19 mouse cellular contexts compared by ENCODE assay signal in genomic region chr16:95421235-95421886, GRCm38 (mm10).
A peak's percentile ranks its signal among the peaks of the same experiment; 100 is the strongest.
DNase-seq lines count a peak whose midpoint lies in the region; ATAC-seq lines count a peak whose summit lies in the region.
"Had no signal": no experiment of that assay in that cellular context is flagged by ENCODE, and none has a peak within 500 bp of the region (broad histone marks: within the 10 kb centered on the region; RNA-seq: fewer than 3 reads in every experiment).

No protein-coding gene starts in this region.

- DNase-seq in frontal cortex, postnatal 14 days (ENCODE audit: low spot score in 2 of 2): no peak
- no peak for DNase-seq in midbrain, embryonic 10.5 days (ENCODE audit: low spot score)
- peak; percentile 40 for DNase-seq in embryonic facial prominence, embryonic 14.5 days (ENCODE audit: low spot score)
- DNase-seq in splenic B cell, adult 2 months (ENCODE audit: low read depth, low spot score): peak; percentile 26
- DNase-seq in cerebellum, postnatal 36 days: no peak
- DNase-seq in gastrocnemius, adult 18-20 months (ENCODE audit: low spot score): no peak
- DNase-seq: adrenal gland, postnatal 14 days; B cell, adult 2 months; cerebellum, adult 9-10 months; gastrocnemius, postnatal 36 days; kidney, adult 9 months; kidney, postnatal 4 days; lung, postnatal 14 days had no signal

- WGBS in midbrain, embryonic 12.5 days: 30% methylated on average over 7 of the region's 7 CpGs
- WGBS in midbrain, embryonic 10.5 days: 42% methylated on average over 7 of the region's 7 CpGs
- 62% methylated on average over 7 of the region's 7 CpGs for WGBS in embryonic facial prominence, embryonic 14.5 days

- peaks cover 32% of the 10 kb centered on the region for H3K27me3 ChIP-seq in midbrain, embryonic 12.5 days
- H3K27me3 ChIP-seq in midbrain, embryonic 10.5 days (ENCODE audit: low read depth, poor library complexity, severe bottlenecking): no peaks in the 10 kb centered on the region
- H3K27me3 ChIP-seq in embryonic facial prominence, embryonic 14.5 days (replicated peaks; ENCODE audit: control insufficient read depth, insufficient read depth, low read length): no peaks in the 10 kb centered on the region
- no peaks in the 10 kb centered on the region for H3K27me3 ChIP-seq in splenic B cell, adult 2 months (ENCODE audit: control insufficient read depth, insufficient read depth, low read length, poor library complexity, severe bottlenecking)
- H3K27me3 ChIP-seq: hindbrain, embryonic 12.5 days; limb, embryonic 12.5 days had no signal

- no peak overlapping the region for H3K4me3 ChIP-seq in midbrain, embryonic 12.5 days
- H3K4me3 ChIP-seq in midbrain, embryonic 10.5 days: no peak overlapping the region
- H3K4me3 ChIP-seq in embryonic facial prominence, embryonic 14.5 days (ENCODE audit: low read depth, low read length): no peak overlapping the region
- H3K4me3 ChIP-seq: erythroblast, embryonic 14.5 days; hindbrain, embryonic 12.5 days; limb, embryonic 12.5 days had no signal

- peaks cover 13% of the 10 kb centered on the region for H3K4me1 ChIP-seq in midbrain, embryonic 12.5 days
- H3K4me1 ChIP-seq in midbrain, embryonic 10.5 days: peaks cover 15% of the 10 kb centered on the region
- H3K4me1 ChIP-seq in embryonic facial prominence, embryonic 14.5 days (ENCODE audit: control insufficient read depth, insufficient read depth, low read length): peaks cover 25% of the 10 kb centered on the region

- ATAC-seq in frontal cortex, adult (ENCODE audit: low TSS enrichment): peak; percentile 53; the same call in 1 of the 2 replicates
- ATAC-seq in midbrain, embryonic 12.5 days (ENCODE audit: low FRiP score, low read depth): peak; percentile 79
- no peak for ATAC-seq in embryonic facial prominence, embryonic 14.5 days (ENCODE audit: low read depth)
- ATAC-seq: inflammation-experienced regulatory T-cells, adult 6 months had no signal

- H3K4me2 ChIP-seq in midbrain, embryonic 12.5 days (replicated peaks): no peak overlapping the region
- H3K4me2 ChIP-seq in embryonic facial prominence, embryonic 14.5 days (ENCODE audit: low read depth, low read length): no peak overlapping the region
- H3K4me2 ChIP-seq: hindbrain, embryonic 12.5 days; limb, embryonic 12.5 days had no signal

- no peaks in the 10 kb centered on the region for H3K36me3 ChIP-seq in midbrain, embryonic 12.5 days
- no peaks in the 10 kb centered on the region for H3K36me3 ChIP-seq in midbrain, embryonic 10.5 days
- H3K36me3 ChIP-seq in embryonic facial prominence, embryonic 14.5 days (ENCODE audit: control insufficient read depth, insufficient read depth, low read length): no peaks in the 10 kb centered on the region
- H3K36me3 ChIP-seq in splenic B cell, adult 2 months (ENCODE audit: control insufficient read depth, insufficient read depth, low read length, poor library complexity, severe bottlenecking): no peaks in the 10 kb centered on the region
- H3K36me3 ChIP-seq: hindbrain, embryonic 12.5 days; limb, embryonic 12.5 days had no signal

- H3K9me3 ChIP-seq in midbrain, embryonic 12.5 days: no peaks in the 10 kb centered on the region
- no peaks in the 10 kb centered on the region for H3K9me3 ChIP-seq in midbrain, embryonic 10.5 days (replicated peaks)
- no peaks in the 10 kb centered on the region for H3K9me3 ChIP-seq in embryonic facial prominence, embryonic 14.5 days (ENCODE audit: control insufficient read depth, low read length)
- H3K9me3 ChIP-seq: hindbrain, embryonic 12.5 days; limb, embryonic 12.5 days had no signal

- no peak overlapping the region for H3K27ac ChIP-seq in midbrain, embryonic 12.5 days (replicated peaks)
- no peak overlapping the region for H3K27ac ChIP-seq in midbrain, embryonic 10.5 days (replicated peaks)
- H3K27ac ChIP-seq in embryonic facial prominence, embryonic 14.5 days (replicated peaks; ENCODE audit: low read depth, low read length): no peak overlapping the region
- H3K27ac ChIP-seq: hindbrain, embryonic 12.5 days; limb, embryonic 12.5 days had no signal

- H3K9ac ChIP-seq in midbrain, embryonic 12.5 days (replicated peaks): no peak overlapping the region
- H3K9ac ChIP-seq in embryonic facial prominence, embryonic 14.5 days (ENCODE audit: low read depth, low read length): no peak overlapping the region
- H3K9ac ChIP-seq: hindbrain, embryonic 12.5 days; limb, embryonic 12.5 days had no signal

Comparison
In these comparisons a context has a peak if more than half of its experiments do, and no peak if none do; other contexts are left out.
1. DNase-seq: peak in embryonic facial prominence, embryonic 14.5 days (single experiment) and splenic B cell, adult 2 months (single experiment); none in frontal cortex, postnatal 14 days (0 of 2), midbrain, embryonic 10.5 days (single experiment), cerebellum, postnatal 36 days (0 of 2) and gastrocnemius, adult 18-20 months (single experiment).